Mouse (Mus musculus) embryonic stem cell, embryonic (primary cell): ENCODE measurements around the gene Ggct.

Source experiments
- CTCF ChIA-PET, 4 experiments: fragments of 300-600 bp in 2 of 4; fragments of 350-600 bp in 2 of 4; sonication (Branson Sonifier 250); formaldehyde crosslinking; loops; one replicate each; lab custom pipeline; 2022; ENCODE audit warnings: inconsistent platforms in 2 of 4; lab: Charles Lee
- POLR2A ChIA-PET, 4 experiments: fragments of 300-600 bp in 2 of 4; fragments of 350-600 bp in 2 of 4; sonication (Branson Sonifier 250); formaldehyde crosslinking; loops; one replicate each; lab custom pipeline; 2022; ENCODE audit warnings: antibody characterized with exemption in 4 of 4, inconsistent platforms in 1 of 4; lab: Charles Lee

Ggct gene

DNA sequence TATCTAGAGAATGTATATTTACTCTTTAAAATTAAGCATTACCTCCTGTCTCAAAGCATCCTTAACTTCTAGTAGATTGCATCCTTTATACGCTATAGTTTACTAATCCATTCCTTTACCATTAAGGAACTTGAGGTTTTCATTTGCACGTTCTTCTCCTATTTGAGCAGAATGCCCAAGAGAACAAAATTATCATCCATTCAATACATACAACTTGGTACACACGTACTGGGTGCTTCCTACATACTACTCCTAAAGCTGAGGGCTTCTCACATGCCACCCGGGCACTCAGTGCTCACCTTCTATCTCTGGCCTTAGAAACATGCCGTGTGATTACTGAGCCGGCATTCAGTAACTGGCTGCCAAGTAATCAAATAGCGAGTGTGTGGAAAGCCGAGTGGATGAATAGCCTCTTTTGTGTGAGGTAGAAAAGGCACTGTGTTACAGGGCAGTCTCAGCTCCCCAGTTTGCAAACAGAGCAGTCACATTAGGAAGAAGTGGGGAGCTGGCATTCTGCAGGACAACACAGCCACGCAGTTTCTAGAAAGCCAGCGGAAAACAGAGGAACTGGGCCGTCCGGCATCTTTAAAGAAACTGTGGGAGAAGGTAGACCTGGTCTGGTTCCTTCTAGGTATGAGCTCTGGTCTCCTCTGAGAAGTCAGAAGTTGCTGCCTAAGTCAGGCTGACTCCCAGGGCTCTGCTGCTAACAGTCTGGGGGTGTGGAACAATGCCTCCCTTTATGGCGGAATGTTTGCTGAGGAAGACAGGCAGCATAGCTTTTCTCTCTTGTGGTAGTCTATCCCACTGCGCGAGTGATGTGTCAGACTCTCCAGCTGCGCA, 16.9 kb upstream of the Ggct start:
- POLR2A ChIA-PET: interaction anchor here in 2 of 4 experiments (0.7 to 1.3 kb wide), 3 partner anchors 9 to 17 kb away, joined by 3 to 6 read pairs (median 4); partner anchors contain the start of gene Ggct (in 2 of the 2)
- CTCF ChIA-PET: interaction anchor here in 3 of 4 experiments (0.5 to 0.8 kb wide), 4 partner anchors 17 to 236 kb away, joined by 3 to 5 read pairs (median 4); partner anchors contain the start of gene Ggct (in 1 of the 3)

DNA sequence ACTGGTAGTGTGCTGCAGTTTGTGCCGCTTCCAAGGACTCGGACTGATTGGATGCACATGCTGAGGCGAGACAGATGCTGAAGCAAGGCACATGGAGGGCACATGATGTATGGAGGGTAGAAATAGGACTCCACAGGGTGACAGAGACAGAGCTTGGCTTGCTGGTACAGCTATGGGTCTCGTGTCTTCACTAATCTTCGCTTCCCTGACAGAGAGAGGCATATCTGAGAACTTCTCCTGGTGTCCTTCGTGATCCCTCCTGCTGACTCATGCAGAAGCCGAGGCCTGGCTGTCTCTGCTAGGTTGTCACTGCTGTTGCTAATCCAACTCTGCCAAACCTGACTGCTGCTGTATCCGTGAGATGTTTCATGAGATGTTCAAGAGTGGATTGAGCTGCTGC, 15.7 kb upstream of the Ggct start:
- POLR2A ChIA-PET: no interaction called here
- CTCF ChIA-PET: interaction anchor here in 1 of 4 experiments (1.0 kb wide), 1 partner anchor 8 kb away, joined by 3 read pairs; no protein-coding TSS in a partner anchor

DNA sequence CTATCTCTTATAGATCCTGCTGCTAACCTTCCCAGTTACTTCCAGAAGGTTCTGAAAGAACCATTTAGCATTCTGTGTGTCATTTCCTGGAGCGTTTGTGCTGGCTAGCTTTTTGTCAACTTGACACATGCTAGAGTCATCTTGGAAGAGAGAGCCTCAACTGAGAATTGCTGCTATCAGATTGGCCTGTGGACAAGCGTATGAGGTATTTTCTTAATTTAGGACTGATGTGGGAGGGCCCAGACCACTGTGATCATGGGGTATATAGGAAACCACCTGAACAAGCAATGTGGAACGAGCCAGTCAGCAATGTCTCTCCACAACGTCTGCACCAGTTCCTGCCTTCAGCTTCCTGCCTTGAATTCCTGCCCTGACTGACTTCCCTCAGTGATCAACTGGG, 10.8 kb upstream of the Ggct start:
- ChIA-PET CTCF (interaction anchor here in 2 of 4 experiments (0.5 to 2.5 kb wide), 4 partner anchors 11 to 30 kb away, joined by 3 to 9 read pairs (median 5); partner anchors contain the start of gene Ggct (in 1 of the 2)), POLR2A (interaction anchor here in 2 of 4 experiments (0.6 to 1.8 kb wide), 4 partner anchors 11 to 35 kb away, joined by 3 to 7 read pairs (median 4); partner anchors contain the start of gene Ggct (in 1 of the 2))

DNA sequence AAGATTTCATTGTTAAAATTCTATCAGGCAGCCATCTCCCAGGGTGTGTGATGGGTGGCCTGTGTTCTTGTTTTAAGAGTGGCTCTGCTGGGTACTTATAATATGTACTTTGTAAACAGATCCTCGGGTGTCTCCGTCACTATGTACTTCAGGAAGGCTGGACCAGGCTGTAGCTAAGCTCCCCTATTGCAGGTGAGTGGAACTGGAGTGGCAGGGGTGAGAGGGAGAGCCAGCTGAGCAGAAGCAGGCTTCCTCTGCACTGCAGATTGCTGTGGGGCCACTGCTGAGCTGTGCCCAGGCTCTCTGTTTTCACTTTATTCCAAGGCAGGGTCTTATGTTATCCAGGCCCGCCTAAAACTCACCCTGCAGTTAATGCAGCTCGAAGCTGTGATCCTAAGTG, 9.7 kb upstream of the Ggct start:
- CTCF ChIA-PET: interaction anchor here in 2 of 4 experiments (0.6 to 2.5 kb wide), 3 partner anchors 10 to 98 kb away, joined by 5 to 9 read pairs (median 7); partner anchors contain the start of gene Ggct (in 1 of the 2)
- POLR2A ChIA-PET: interaction anchor here in 2 of 4 experiments (1.8 kb wide), 2 partner anchors 10 to 11 kb away, joined by 5 to 7 read pairs; partner anchors contain the start of gene Ggct (in 1 of the 2)

DNA sequence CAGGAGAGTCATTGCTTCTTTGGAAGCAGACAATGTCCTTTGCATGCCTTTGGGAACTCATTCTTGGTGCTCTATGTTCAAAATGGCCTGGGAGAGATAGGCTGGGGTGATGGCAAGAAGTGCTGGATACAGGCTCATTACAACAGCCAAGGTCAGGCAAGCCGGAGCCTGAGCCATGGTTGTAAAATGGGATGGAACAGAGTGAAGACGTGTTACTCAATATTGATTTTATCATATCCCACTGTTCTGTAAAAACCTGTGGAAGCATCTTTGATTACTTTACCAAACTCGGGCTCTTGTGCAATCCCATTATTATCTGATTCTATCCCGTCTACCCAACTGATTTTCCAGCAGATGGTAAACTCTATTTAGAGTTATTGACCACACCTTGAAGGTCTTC, 8.6 kb upstream of the Ggct start:
- CTCF ChIA-PET: interaction anchor here in 1 of 4 experiments (2.5 kb wide), 1 partner anchor 15 kb away, joined by 9 read pairs; no protein-coding TSS in a partner anchor
- POLR2A ChIA-PET: no interaction called here

DNA sequence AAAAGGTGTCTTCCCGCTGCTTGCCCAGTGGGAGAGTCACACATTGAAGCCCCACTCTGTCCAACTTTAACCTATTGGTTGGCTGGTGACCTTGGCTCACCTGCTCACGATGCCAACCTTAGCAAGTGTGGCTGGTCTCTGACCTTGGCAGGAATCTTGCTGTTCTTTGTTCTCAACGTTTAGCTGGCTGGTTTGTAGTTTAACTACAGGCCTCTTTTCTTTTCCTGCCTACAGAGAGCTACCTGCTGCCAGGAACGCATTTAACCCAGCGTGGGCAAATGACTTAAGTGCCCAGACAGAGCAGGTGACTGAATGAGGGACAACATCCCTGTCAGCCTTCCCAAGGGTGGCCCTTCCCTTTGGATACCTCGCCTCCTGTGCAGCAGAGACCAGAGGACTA, 5.0 kb upstream of the Ggct start:
- ChIA-PET POLR2A (interaction anchor here in 1 of 4 experiments (1.1 kb wide), 1 partner anchor 10 kb away, joined by 3 read pairs; no protein-coding TSS in a partner anchor), CTCF (interaction anchor here in 2 of 4 experiments (0.6 to 0.7 kb wide), 2 partner anchors 178 to 186 kb away, joined by 3 read pairs; no protein-coding TSS in a partner anchor)

DNA sequence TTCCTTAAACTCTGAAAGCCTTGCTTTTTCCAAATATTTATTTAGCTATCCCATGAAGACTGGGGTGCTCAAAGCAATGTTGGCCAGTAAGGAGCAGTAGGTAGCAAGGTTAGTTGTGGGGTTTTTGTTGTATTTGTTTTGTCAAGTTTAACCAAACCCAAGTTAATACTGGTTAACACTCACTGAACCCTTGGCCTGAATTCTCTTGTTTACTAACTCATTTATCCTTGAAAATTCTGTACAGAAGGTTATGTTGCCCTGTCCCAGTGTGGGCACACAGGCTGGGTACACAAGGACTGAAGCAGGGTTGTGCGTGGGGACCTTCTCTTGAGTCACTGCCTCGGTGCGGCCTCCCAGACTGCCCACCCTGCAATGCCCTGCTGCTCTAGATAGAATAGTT, 3.6 kb upstream of the Ggct start:
- ChIA-PET POLR2A (interaction anchor here in 1 of 4 experiments (1.1 to 1.2 kb wide), 2 partner anchors 8 to 53 kb away, joined by 3 read pairs; no protein-coding TSS in a partner anchor), CTCF (no interaction called here)

DNA sequence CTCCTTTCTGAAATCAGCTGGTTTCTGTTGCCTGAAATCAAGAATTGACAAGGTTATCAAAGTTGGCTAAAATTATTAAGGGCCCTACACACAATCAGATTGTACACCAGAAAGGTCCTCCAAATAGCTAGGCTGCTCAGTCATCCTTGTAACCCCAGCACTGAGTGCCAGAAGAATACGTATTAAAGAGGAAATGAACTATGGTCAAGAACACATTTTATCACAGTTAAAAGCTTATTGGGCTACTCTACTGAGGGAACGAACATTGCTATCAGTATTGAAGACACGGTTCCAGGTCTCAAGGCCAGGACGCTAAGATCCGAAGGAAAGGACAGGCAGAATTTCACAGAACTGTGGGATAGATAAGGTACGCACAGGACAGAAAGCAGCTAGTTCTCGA, 609 bp downstream of the Ggct start:
- ChIA-PET CTCF (interaction anchor here (0.5 to 2.2 kb wide), 41 partner anchors 8 to 957 kb away, joined by 3 to 21 read pairs (median 4); partner anchors contain the start of genes Mturn (in 1 of the 4) and Nod1 (in 1 of the 4)), POLR2A (interaction anchor here (0.6 to 2.7 kb wide), 77 partner anchors 8 to 778 kb away, joined by 3 to 28 read pairs (median 4); partner anchors contain the start of genes Gars (in 2 of the 4), Nod1 (in 2 of the 4), Mturn (in 1 of the 4) and Znrf2 (in 1 of the 4))

DNA sequence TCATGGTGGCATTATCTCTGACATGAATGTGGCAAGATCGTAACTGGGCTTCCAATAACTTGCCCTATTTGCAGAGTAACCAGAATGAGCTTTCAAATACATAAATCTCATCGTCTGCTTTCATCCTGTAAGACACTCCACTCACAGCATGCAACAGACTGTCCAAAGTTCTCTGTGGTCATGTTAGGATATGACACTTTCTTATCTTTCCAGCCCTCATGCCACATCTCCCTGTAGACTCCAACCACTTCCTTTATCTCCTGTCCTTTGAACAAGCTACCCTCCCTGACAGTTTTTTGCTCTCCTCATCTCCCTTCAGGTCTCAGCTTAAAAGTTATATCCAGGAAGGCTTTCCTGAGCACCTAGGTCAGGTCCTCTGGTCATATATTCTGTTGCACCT, 1.6 kb downstream of the Ggct start:
- ChIA-PET CTCF (interaction anchor here in 2 of 4 experiments (1.0 to 2.2 kb wide), 2 partner anchors 17 to 367 kb away, joined by 3 to 7 read pairs; no protein-coding TSS in a partner anchor), POLR2A (interaction anchor here in 3 of 4 experiments (1.2 to 2.7 kb wide), 8 partner anchors 9 to 54 kb away, joined by 3 to 28 read pairs (median 14); partner anchors contain the start of gene Gars (in 1 of the 3))

DNA sequence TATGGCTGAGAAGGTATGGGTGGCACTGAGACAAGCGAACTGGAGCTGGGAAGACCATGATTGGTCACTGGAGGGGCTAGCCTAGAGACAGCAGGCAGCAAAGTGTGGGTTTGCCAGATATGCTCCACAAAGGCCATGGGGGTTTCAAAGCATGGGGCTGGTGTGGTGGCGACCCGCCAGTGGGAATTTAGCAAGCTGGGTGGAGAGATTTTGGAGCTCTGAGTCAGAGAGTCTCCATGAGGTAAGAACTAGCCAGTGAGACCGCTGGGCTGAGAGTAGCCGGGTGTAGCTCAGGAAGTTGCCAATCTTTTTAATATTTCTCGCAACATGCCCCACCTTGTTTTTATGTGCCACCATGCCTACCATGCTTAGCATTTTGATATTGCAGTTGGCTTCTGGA, 4.6 kb downstream of the Ggct start:
- ChIA-PET POLR2A (interaction anchor here in 2 of 4 experiments (0.7 to 1.3 kb wide), 2 partner anchors 9 to 32 kb away, joined by 3 to 4 read pairs; no protein-coding TSS in a partner anchor), CTCF (interaction anchor here in 1 of 4 experiments (0.7 kb wide), 1 partner anchor 51 kb away, joined by 4 read pairs; no protein-coding TSS in a partner anchor)

DNA sequence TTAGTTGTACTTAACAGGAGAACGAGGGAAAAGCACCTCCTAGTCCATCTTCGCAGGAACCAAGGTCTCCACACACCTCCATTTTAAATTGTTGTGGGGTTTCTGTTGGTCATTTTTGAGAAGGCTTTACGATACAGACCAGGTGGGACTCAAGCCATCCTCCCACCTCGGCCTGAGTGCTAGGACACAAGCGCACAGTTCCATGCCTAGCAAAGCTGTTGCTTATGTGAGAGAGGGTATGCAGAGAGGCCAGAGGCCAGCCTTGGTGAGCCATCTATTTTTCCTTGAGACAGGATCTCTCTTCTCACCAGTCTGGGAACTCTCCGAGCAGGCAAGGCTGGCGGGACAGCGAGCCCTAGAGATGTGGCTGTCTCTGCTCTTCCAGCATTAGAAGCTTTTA, 8.7 kb downstream of the Ggct start:
- POLR2A ChIA-PET: interaction anchor here in 3 of 4 experiments (0.7 to 4.3 kb wide), 6 partner anchors 8 to 49 kb away, joined by 3 to 25 read pairs (median 4); partner anchors contain the start of gene Ggct (in 3 of the 3)
- CTCF ChIA-PET: interaction anchor here in 3 of 4 experiments (0.5 to 1.8 kb wide), 4 partner anchors 9 to 105 kb away, joined by 3 to 4 read pairs (median 4); partner anchors contain the start of gene Ggct (in 1 of the 3)

DNA sequence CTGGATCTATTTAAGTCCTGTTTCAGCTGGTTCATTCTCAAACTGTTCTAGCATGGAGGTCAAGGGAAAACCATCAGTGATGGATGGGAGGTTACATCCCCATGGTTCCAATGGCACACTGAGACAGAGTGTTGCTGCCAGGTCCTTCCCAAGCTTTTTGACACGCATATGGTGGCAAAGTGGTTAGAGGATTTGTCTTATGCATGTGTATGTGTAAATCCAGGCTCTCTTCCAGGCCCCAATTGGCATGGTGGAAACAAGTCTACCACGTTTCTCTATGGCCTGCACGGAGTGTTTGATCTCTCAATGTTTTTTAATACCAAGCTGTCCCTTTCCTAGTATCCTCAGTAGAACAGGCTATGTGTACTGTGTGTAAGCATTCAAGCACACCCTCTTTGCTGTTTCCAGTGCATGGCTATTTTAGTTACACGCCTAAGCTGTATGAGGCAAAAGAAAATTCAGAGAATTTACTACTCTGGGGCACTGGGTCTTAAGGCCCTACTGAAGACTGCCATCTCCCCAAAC, 9.2 kb downstream of the Ggct start:
- POLR2A ChIA-PET: interaction anchor here in 3 of 4 experiments (0.7 to 4.3 kb wide), 7 partner anchors 9 to 48 kb away, joined by 3 to 25 read pairs (median 4); partner anchors contain the start of gene Ggct (in 3 of the 3)
- CTCF ChIA-PET: interaction anchor here in 3 of 4 experiments (0.5 to 1.8 kb wide), 4 partner anchors 9 to 106 kb away, joined by 3 to 4 read pairs (median 4); partner anchors contain the start of gene Ggct (in 1 of the 3)

DNA sequence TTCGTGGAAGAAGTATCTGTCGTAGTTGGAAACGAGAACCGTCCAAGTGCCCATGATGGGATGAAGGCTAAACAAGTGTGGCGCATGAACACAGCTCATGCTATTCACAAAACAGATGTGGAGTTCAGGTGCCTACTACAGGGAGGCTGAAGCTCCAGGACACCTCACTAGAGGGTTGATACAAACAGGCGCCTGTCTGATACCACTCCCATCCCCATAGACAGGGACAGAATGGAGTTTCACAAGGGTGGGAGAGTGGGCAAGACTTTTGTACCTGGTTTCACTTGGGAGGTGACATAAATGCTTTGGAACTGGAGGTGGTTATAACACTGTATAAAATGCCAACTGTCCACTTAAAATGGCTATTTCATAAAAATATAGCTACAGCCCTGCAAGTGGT, 13.3 kb downstream of the Ggct start:
- POLR2A ChIA-PET: interaction anchor here in 2 of 4 experiments (0.7 to 1.4 kb wide), 3 partner anchors 13 to 122 kb away, joined by 4 read pairs; partner anchors contain the start of gene Ggct (in 2 of the 2)
- CTCF ChIA-PET: no interaction called here

DNA sequence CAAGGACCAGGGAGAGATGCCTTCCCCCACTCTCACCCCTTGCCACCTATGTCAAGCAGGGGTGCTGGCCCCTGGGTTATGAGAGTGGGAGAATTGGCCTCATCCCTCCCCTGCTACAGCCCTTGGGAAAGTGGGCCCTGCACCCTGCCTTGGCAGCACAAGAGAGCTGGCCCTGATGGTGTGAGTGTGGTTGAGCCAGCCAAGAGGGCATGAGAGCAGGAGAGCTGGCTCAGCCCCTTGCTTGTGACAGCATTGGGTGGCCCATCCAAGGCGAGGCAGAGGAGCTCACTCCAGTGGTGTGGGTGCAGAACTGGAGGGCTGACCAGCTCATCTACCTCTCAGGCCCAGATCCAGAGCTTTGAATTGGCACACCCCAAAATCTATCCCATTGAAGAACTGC, 17.1 kb downstream of the Ggct start:
- POLR2A ChIA-PET: interaction anchor here in 2 of 4 experiments (1.0 to 2.1 kb wide), 3 partner anchors 9 to 17 kb away, joined by 3 to 14 read pairs (median 3); partner anchors contain the start of gene Ggct (in 1 of the 2)
- CTCF ChIA-PET: interaction anchor here in 2 of 4 experiments (0.6 to 1.2 kb wide), 3 partner anchors 17 to 191 kb away, joined by 3 to 4 read pairs (median 3); partner anchors contain the start of gene Ggct (in 2 of the 2)

DNA sequence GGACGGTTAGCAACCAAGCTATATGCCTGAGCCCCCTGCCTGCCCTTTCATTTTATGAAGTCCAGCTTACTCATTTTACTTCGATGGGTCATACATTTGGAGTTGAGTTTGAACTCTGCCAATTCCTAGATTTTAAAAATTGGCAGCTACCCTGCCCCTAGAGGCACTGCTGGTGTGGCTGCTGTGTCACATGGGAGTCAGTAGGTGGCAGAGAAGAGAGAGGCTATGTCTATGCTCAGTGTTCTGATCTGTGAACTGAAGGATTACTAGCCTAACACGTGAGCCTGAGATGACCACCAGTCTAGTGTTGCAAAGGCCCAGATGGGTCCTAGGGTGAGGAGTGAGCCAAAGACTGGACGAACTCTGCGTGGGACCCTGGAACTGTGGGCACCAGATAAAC, 18.2 kb downstream of the Ggct start:
- CTCF ChIA-PET: interaction anchor here in 3 of 4 experiments (0.5 to 1.6 kb wide), 13 partner anchors 8 to 1468 kb away, joined by 3 to 7 read pairs (median 4); partner anchors contain the start of gene Ggct (in 1 of the 3)
- POLR2A ChIA-PET: interaction anchor here in 3 of 4 experiments (0.6 to 2.1 kb wide), 7 partner anchors 8 to 18 kb away, joined by 3 to 14 read pairs (median 3); partner anchors contain the start of gene Ggct (in 1 of the 3)

DNA sequence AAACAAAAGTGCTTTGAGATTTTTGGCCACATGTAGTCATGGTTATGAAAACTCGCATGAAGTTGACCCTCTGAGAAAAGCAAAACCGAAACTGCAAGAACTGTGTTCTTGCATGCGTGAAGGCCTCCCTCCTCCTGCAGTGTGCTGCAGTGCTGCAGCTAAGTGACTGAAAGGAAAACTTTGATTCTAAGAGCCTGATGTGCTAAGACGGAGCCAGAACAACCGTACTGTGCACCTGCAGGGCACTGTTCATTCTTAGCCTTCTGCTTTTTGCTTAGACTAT, 19.9 kb downstream of the Ggct start:
- CTCF ChIA-PET: interaction anchor here in 2 of 4 experiments (1.3 to 1.6 kb wide), 2 partner anchors 20 to 43 kb away, joined by 4 read pairs; partner anchors contain the start of gene Ggct (in 1 of the 2)
- POLR2A ChIA-PET: interaction anchor here in 3 of 4 experiments (1.0 to 1.8 kb wide), 4 partner anchors 19 to 43 kb away, joined by 3 to 11 read pairs (median 6); partner anchors contain the start of gene Ggct (in 2 of the 3)
